Mouse (Mus musculus): ENCODE measurements around the gene Gm10436. TPM values are rescaled to one million over a fixed set of nuclear protein-coding genes. Genes with fewer than 3 reads are reported as not detected.

The Gm10436 gene
- not detected in 2 replicates for polyA plus RNA-seq (2012; rRNA removed)

GRCm38 (mm10) chr12:88182008-88182407, at the start of gene Gm10436:
Gene Gm10436, minus strand, starts transcription at chr12:88182108.

Other genes starting within 250 kb of the Gm10436 start
- not detected in 2 replicates for gene Gm2042, start 228.0 kb downstream of the Gm10436 start, polyA plus RNA-seq (2012; rRNA removed)
- not detected in 2 replicates for gene Gm2075, start 170.3 kb downstream of the Gm10436 start, polyA plus RNA-seq (2012; rRNA removed)
- not detected in 2 replicates for gene Gm6803, start 163.3 kb downstream of the Gm10436 start, polyA plus RNA-seq (2012; rRNA removed)
- not detected in 2 replicates for gene Gm2056, start 155.1 kb downstream of the Gm10436 start, polyA plus RNA-seq (2012; rRNA removed)
- not detected in 2 replicates for gene Gm16368, start 98.4 kb downstream of the Gm10436 start, polyA plus RNA-seq (2012; rRNA removed)
- gene Gm8332, start 68.0 kb upstream of the Gm10436 start, polyA plus RNA-seq (2012; rRNA removed): not detected in 2 replicates
- not detected in 2 replicates for gene Gm5662, start 92.4 kb upstream of the Gm10436 start, polyA plus RNA-seq (2012; rRNA removed)
- gene Gm5039, start 141.9 kb upstream of the Gm10436 start, polyA plus RNA-seq (2012; rRNA removed): not detected in 2 replicates
- gene Adck1, start 178.4 kb upstream of the Gm10436 start, polyA plus RNA-seq (2012; rRNA removed): 32.3 and 32.9 TPM in 2 replicates

Data from central nervous system, embryonic 14 days (tissue).